Mouse (Mus musculus) gastrocnemius, postnatal 4 days (tissue): ENCODE measurements around the gene Sgpp2. TPM values are rescaled to one million over a fixed set of nuclear protein-coding genes. Genes with fewer than 3 reads are reported as not detected.

Experiments
- DNase-seq, 2 experiments: peaks; one replicate each; pipeline ENCODE4 v3.0.0; 2021 to 2022; ENCODE audit warnings: low spot score in 2 of 2, mixed read lengths in 2 of 2
- long read RNA-seq, 2 experiments: library from polyadenylated mRNA; stranded (forward); transcript quantifications; one replicate each; pipeline ENCODE4 v2.0.0; 2021
- total RNA-seq, 2 experiments: library from RNA; stranded (reverse); gene quantifications; 2 replicates each; pipeline ENCODE4 v1.2.3; 2021

The Sgpp2 gene
- total RNA-seq, result not detected
- long read RNA-seq, experiment 1, result 0 reads
- long read RNA-seq, experiment 2, result 0 reads

- peak; percentile 10 to 17 for DNase-seq
Observed at GRCm38 (mm10) chr1:78310021-78310752, at the start of gene Sgpp2. Gene Sgpp2, plus strand, starts transcription at chr1:78310345.

GRCm38 (mm10) chr1:78267519-78267918 is 42.6 kb upstream of the Sgpp2 start:
- no peak for DNase-seq

GRCm38 (mm10) chr1:78272915-78273314 is 37.2 kb upstream of the Sgpp2 start:
- DNase-seq, result no peak

- no peak for DNase-seq
Observed at GRCm38 (mm10) chr1:78279128-78279527, 31.0 kb upstream of the Sgpp2 start.

GRCm38 (mm10) chr1:78292397-78292796 is 17.7 kb upstream of the Sgpp2 start:
- no peak for DNase-seq

- no peak for DNase-seq
Observed at GRCm38 (mm10) chr1:78299670-78300225, 10.4 kb upstream of the Sgpp2 start.

- no peak for DNase-seq
Observed at GRCm38 (mm10) chr1:78308688-78309087, 1.5 kb upstream of the Sgpp2 start.

GRCm38 (mm10) chr1:78309280-78309679 is 865 bp upstream of the Sgpp2 start:
- DNase-seq, result no peak

- no peak for DNase-seq
Observed at GRCm38 (mm10) chr1:78310861-78311341, 756 bp downstream of the Sgpp2 start.

- no peak for DNase-seq
Observed at GRCm38 (mm10) chr1:78311482-78311881, 1.3 kb downstream of the Sgpp2 start.

GRCm38 (mm10) chr1:78312917-78313316 is 2.8 kb downstream of the Sgpp2 start:
- no peak for DNase-seq

GRCm38 (mm10) chr1:78313961-78314360 is 3.8 kb downstream of the Sgpp2 start:
- no peak for DNase-seq

GRCm38 (mm10) chr1:78318089-78318760 is 8.1 kb downstream of the Sgpp2 start:
- no peak for DNase-seq

GRCm38 (mm10) chr1:78320291-78320690 is 10.1 kb downstream of the Sgpp2 start:
- no peak for DNase-seq

GRCm38 (mm10) chr1:78322098-78322778 is 12.1 kb downstream of the Sgpp2 start:
- no peak for DNase-seq

- DNase-seq, result no peak
Observed at GRCm38 (mm10) chr1:78322844-78323243, 12.7 kb downstream of the Sgpp2 start.

GRCm38 (mm10) chr1:78324044-78324443 is 13.9 kb downstream of the Sgpp2 start:
- DNase-seq, result no peak

- no peak for DNase-seq
Observed at GRCm38 (mm10) chr1:78325851-78326250, 15.7 kb downstream of the Sgpp2 start.

GRCm38 (mm10) chr1:78328646-78329045 is 18.5 kb downstream of the Sgpp2 start:
- no peak for DNase-seq

GRCm38 (mm10) chr1:78329861-78330260 is 19.7 kb downstream of the Sgpp2 start:
- DNase-seq, result no peak

- DNase-seq, result no peak
Observed at GRCm38 (mm10) chr1:78330620-78331158, 20.5 kb downstream of the Sgpp2 start.
